Mouse (Mus musculus) urinary bladder, postnatal 14 days (tissue): ENCODE measurements around the gene Gspt1.
A peak's percentile ranks its signal among the peaks of the same experiment; 100 is the strongest.
"Not testable (repeated sequence)": the region's sequence is repeated elsewhere in the genome, so short reads cannot be mapped to it uniquely, and the experiment has no call there.

Source experiments
- DNase-seq: peaks from one replicate; pipeline ENCODE4 v3.0.0; 2021; ENCODE audit warnings: low spot score

The Gspt1 gene

GRCm38 (mm10) chr16:11253898-11254722 is at the start of gene Gspt1:
Gspt1 (minus strand) TSS chr16:11254325.
- DNase-seq, result peak; percentile 99

- DNase-seq, result no peak
Measured at GRCm38 (mm10) chr16:11303741-11304140, 49.6 kb upstream of the Gspt1 start.

GRCm38 (mm10) chr16:11297700-11298099 is 43.6 kb upstream of the Gspt1 start:
- peak; percentile 37 for DNase-seq

- not testable (repeated sequence) for DNase-seq
Measured at GRCm38 (mm10) chr16:11295583-11295982, 41.5 kb upstream of the Gspt1 start.

GRCm38 (mm10) chr16:11288873-11289272 is 34.7 kb upstream of the Gspt1 start:
- not testable (repeated sequence) for DNase-seq

GRCm38 (mm10) chr16:11285949-11286348 is 31.8 kb upstream of the Gspt1 start:
- no peak for DNase-seq

- no peak for DNase-seq
Measured at GRCm38 (mm10) chr16:11284881-11285280, 30.8 kb upstream of the Gspt1 start.

- DNase-seq, result no peak
Measured at GRCm38 (mm10) chr16:11282655-11283232, 28.6 kb upstream of the Gspt1 start.

GRCm38 (mm10) chr16:11278778-11279177 is 24.7 kb upstream of the Gspt1 start:
- DNase-seq, result no peak

- no peak for DNase-seq
Measured at GRCm38 (mm10) chr16:11276888-11277287, 22.8 kb upstream of the Gspt1 start.

- DNase-seq, result no peak
Measured at GRCm38 (mm10) chr16:11271073-11271472, 16.9 kb upstream of the Gspt1 start.

- DNase-seq, result peak; percentile 9
Measured at GRCm38 (mm10) chr16:11270642-11271041, 16.5 kb upstream of the Gspt1 start.

GRCm38 (mm10) chr16:11269808-11270207 is 15.7 kb upstream of the Gspt1 start:
- peak; percentile 21 for DNase-seq

GRCm38 (mm10) chr16:11266556-11266955 is 12.4 kb upstream of the Gspt1 start:
- DNase-seq, result no peak

- peak; percentile 65 for DNase-seq
Measured at GRCm38 (mm10) chr16:11263266-11263665, 9.1 kb upstream of the Gspt1 start.

GRCm38 (mm10) chr16:11254723-11255164 is 619 bp upstream of the Gspt1 start:
- no peak for DNase-seq

- DNase-seq, result peak; percentile 47
Measured at GRCm38 (mm10) chr16:11253065-11253831, 877 bp downstream of the Gspt1 start.

- DNase-seq, result no peak
Measured at GRCm38 (mm10) chr16:11247791-11248190, 6.3 kb downstream of the Gspt1 start.

- DNase-seq, result no peak
Measured at GRCm38 (mm10) chr16:11245767-11246166, 8.4 kb downstream of the Gspt1 start.

GRCm38 (mm10) chr16:11242401-11242800 is 11.7 kb downstream of the Gspt1 start:
- DNase-seq, result no peak

- no peak for DNase-seq
Measured at GRCm38 (mm10) chr16:11217801-11218200, 36.3 kb downstream of the Gspt1 start.

GRCm38 (mm10) chr16:11203600-11204390 is 50.3 kb downstream of the Gspt1 start:
- DNase-seq, result no peak
